Mouse (Mus musculus) midbrain, postnatal 0 days (tissue): Measurements from ENCODE around the gene Kctd2. TPM values are rescaled to one million over a fixed set of nuclear protein-coding genes. Genes with fewer than 3 reads are reported as not detected.
A peak's percentile ranks its signal among the peaks of the same experiment; 100 is the strongest.
"Not testable (repeated sequence)": the region's sequence is repeated elsewhere in the genome, so short reads cannot be mapped to it uniquely, and the experiment has no call there.

Experiments used
- ATAC-seq: fragments of 200-750 bp; cut with Nextera tagmentation; 2 replicates; pipeline ENCODE4 v1.8.0; 2017; ENCODE audit warnings: moderate number of reproducible peaks, mild to moderate bottlenecking, moderate TSS enrichment, moderate library complexity; ENCODE audit not compliant: low FRiP score
- DNase-seq: peaks from one replicate; pipeline ENCODE4 v3.0.0-alpha.2; 2015; ENCODE audit warnings: low spot score
- H3K27ac ChIP-seq: fragments of 300-500 bp; sonication (generic); 2 replicates; pipeline ENCODE4 v1.5.1; 2014; ENCODE audit warnings: low read depth, mild to moderate bottlenecking, low read length, mixed read lengths
- H3K27me3 ChIP-seq: fragments of 300-500 bp; sonication (generic); 2 replicates; pipeline ENCODE4 v1.6.1; 2014; ENCODE audit warnings: low read length, control low read depth, mixed read lengths; ENCODE audit not compliant: insufficient read depth
- H3K36me3 ChIP-seq: fragments of 300-500 bp; sonication (generic); 2 replicates; pipeline ENCODE4 v1.6.1; 2014; ENCODE audit warnings: low read length, control low read depth, mixed read lengths; ENCODE audit not compliant: insufficient read depth
- H3K4me1 ChIP-seq: fragments of 300-500 bp; sonication (generic); 2 replicates; pipeline ENCODE4 v1.6.1; 2014; ENCODE audit warnings: mild to moderate bottlenecking, control low read depth, antibody characterized with exemption, low read length, mixed read lengths; ENCODE audit not compliant: insufficient read depth
- H3K4me2 ChIP-seq: fragments of 300-500 bp; sonication (generic); 2 replicates; pipeline ENCODE4 v1.6.1; 2014; ENCODE audit warnings: low read depth, mild to moderate bottlenecking, low read length, mixed read lengths; ENCODE audit not compliant: poor library complexity, severe bottlenecking
- H3K4me3 ChIP-seq: fragments of 300-500 bp; sonication (generic); 2 replicates; pipeline ENCODE4 v1.5.1; 2014; ENCODE audit warnings: low read depth, mild to moderate bottlenecking, low read length, moderate library complexity
- H3K9ac ChIP-seq: fragments of 300-500 bp; sonication (generic); replicated peaks from 2 replicates; pipeline ENCODE4 v1.6.1; 2014; ENCODE audit warnings: mild to moderate bottlenecking, low read length, moderate library complexity, mixed read lengths; ENCODE audit not compliant: poor library complexity, severe bottlenecking
- H3K9me3 ChIP-seq: fragments of 300-500 bp; sonication (generic); 2 replicates; pipeline ENCODE4 v1.6.1; 2016; ENCODE audit warnings: low read length, control low read depth
- CTCF ChIP-seq: IDR thresholded peaks from 2 replicates; pipeline ENCODE4 v1.5.1; 2016; ENCODE audit warnings: antibody characterized with exemption, mild to moderate bottlenecking
- WGBS: fragments of 180-500 bp; shearing (Covaris S2); extraction: QIAGEN DNeasy Blood & Tissue Kit; methylation state at CpG from one replicate; pipeline ENCODE4 v1.1.7; 2014; 5-methylcytosine and 5-hydroxymethylcytosine counted together
- polyA plus RNA-seq: library from polyadenylated mRNA; unstranded; fragments of >200 nt; fragmentation: Nextera tagmentation; extraction: Ambion mirVana; gene quantifications from 2 replicates; pipeline ENCODE4 v1.2.1, GENCODE M21; 2015
- total RNA-seq: library from RNA; depleted of rRNA; stranded (reverse); fragments of >200 nt; gene quantifications from 2 replicates; pipeline ENCODE4 v1.2.3, GENCODE M21; 2014

Gene Kctd2
- total and polyA plus RNA-seq, 2 experiments from 2014 or later: 22.1 to 29.4 TPM

- no peak for ATAC-seq
- H3K4me2 ChIP-seq: no peak overlapping the region
- H3K27ac ChIP-seq: no peak overlapping the region
- H3K9me3 ChIP-seq: no peaks in the 10 kb centered on the region
- no peaks in the 10 kb centered on the region for H3K4me1 ChIP-seq
- H3K27me3 ChIP-seq: no peaks in the 10 kb centered on the region
- no peaks in the 10 kb centered on the region for H3K36me3 ChIP-seq
- no peak for DNase-seq
- TF ChIP-seq CTCF: no peak
- no peak overlapping the region for H3K4me3 ChIP-seq
- no peak overlapping the region for H3K9ac ChIP-seq
- WGBS: 65% methylated on average over 7 of the region's 7 CpGs
Observed at GRCm38 (mm10) chr11:115452281-115452860, 32.4 kb downstream of the Kctd2 start.

GRCm38 (mm10) chr11:115453306-115453705 is 33.4 kb downstream of the Kctd2 start:
- Histone ChIP-seq H3K9me3 (no peaks in the 10 kb centered on the region), H3K27ac (no peak overlapping the region), H3K27me3 (no peaks in the 10 kb centered on the region), H3K9ac (no peak overlapping the region), H3K36me3 (no peaks in the 10 kb centered on the region), H3K4me1 (no peaks in the 10 kb centered on the region), H3K4me3 (no peak overlapping the region), H3K4me2 (no peak overlapping the region)
- DNase-seq (no peak), ATAC-seq (no peak)
- TF ChIP-seq CTCF: no peak
- WGBS: 64% methylated on average over 4 of the region's 4 CpGs

DNA sequence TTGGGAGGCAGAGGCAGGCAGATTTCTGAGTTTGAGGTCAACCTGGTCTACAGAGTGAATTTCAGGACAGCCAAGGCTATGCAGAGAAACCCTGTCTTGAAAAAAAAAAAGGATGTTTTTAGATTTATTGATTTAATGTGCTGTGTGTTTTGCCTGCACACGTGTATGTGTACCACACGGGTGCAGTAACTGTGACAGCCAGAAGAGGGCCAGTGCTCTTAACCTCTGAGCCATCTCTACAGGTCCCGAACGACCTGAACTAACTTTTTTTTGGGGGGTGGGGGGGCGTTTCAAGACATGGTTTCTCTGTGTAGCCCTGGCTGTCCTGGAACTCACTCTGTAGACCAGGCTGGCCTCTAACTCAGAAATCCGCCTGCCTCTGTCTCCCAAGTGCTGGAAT is 34.9 kb downstream of the Kctd2 start:
- not testable (repeated sequence) for DNase-seq, H3K4me1 ChIP-seq, H3K27ac ChIP-seq, H3K4me3 ChIP-seq, H3K36me3 ChIP-seq, H3K9me3 ChIP-seq, H3K9ac ChIP-seq, H3K4me2 ChIP-seq, H3K27me3 ChIP-seq, ATAC-seq
- 77% methylated on average over 6 of the region's 6 CpGs for WGBS

DNA sequence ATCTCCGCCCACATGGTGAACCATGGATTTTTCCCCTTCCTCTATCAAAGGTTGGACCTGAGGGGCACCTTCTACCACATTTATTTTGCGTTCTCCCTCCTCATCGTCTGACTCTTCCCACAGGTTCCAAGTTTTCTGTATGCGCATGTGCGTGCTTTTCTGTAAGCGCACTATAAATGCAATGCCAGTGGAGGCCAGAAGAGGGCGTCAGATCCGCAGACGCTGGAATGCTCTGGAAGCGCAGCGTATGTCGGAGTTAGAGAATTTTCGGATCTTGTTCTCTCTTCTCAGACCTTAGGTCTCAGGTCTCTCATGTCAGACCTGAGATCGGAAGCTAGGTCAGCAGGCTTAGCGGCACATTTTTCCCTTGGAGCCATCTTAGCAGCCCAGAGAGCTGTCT is 35.7 kb downstream of the Kctd2 start:
- Histone ChIP-seq H3K27ac (no peak overlapping the region), H3K36me3 (no peaks in the 10 kb centered on the region), H3K4me2 (no peak overlapping the region), H3K9me3 (no peaks in the 10 kb centered on the region), H3K4me1 (no peaks in the 10 kb centered on the region), H3K9ac (no peak overlapping the region), H3K27me3 (no peaks in the 10 kb centered on the region), H3K4me3 (no peak overlapping the region)
- ATAC-seq: no peak
- DNase-seq: no peak
- TF ChIP-seq CTCF: 0 out of 2 replicates have a peak, but pooled peaks have one; percentile 8
- WGBS: 84% methylated on average over 15 of the region's 15 CpGs

- WGBS: 86% methylated on average over 5 of the region's 5 CpGs
- H3K36me3 ChIP-seq: no peaks in the 10 kb centered on the region
- no peaks in the 10 kb centered on the region for H3K27me3 ChIP-seq
- no peaks in the 10 kb centered on the region for H3K4me1 ChIP-seq
- no peak overlapping the region for H3K9ac ChIP-seq
- H3K9me3 ChIP-seq: no peaks in the 10 kb centered on the region
- DNase-seq (no peak), ATAC-seq (no peak)
- H3K27ac ChIP-seq: no peak overlapping the region
- no peak overlapping the region for H3K4me3 ChIP-seq
- H3K4me2 ChIP-seq: no peak overlapping the region
- TF ChIP-seq CTCF: no peak
Observed at GRCm38 (mm10) chr11:115456182-115456581, 36.3 kb downstream of the Kctd2 start.

DNA sequence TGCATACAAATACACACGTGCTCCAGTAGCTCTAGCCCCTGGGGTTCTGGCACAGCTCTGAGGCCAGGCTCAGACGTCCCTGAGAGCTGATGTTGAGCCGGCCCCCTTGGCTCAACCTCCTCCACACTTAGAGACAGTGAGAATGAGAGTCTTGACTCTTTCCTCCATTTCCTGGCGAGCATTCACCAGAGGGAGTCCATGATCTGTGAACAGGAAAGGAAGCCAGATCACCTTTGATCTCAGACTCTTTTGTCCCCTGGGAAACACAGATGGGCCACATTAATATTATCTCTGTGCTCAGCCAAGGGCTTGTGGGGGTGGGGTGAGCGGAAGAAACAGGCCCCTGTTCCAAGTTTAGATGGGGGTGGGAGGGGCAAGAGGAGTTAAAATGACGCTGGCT is 37.5 kb downstream of the Kctd2 start:
- H3K9ac ChIP-seq: no peak overlapping the region
- no peak overlapping the region for H3K27ac ChIP-seq
- ATAC-seq (no peak), DNase-seq (no peak)
- H3K4me1 ChIP-seq: no peaks in the 10 kb centered on the region
- H3K4me3 ChIP-seq: no peak overlapping the region
- 32% methylated on average over 6 of the region's 6 CpGs for WGBS
- no peaks in the 10 kb centered on the region for H3K9me3 ChIP-seq
- no peak overlapping the region for H3K4me2 ChIP-seq
- TF ChIP-seq CTCF: no peak
- no peaks in the 10 kb centered on the region for H3K27me3 ChIP-seq
- H3K36me3 ChIP-seq: no peaks in the 10 kb centered on the region
